Mouse (Mus musculus) layer of hippocampus, adult 11-12 months (tissue): ENCODE data around the gene Adgrg7.

Experiments used
- DNase-seq: peaks from one replicate; pipeline ENCODE4 v3.0.0; 2022; ENCODE audit warnings: low spot score

The Adgrg7 gene

GRCm38 (mm10) chr16:56710071-56710470, 85.6 kb downstream of the Adgrg7 start:
- no peak for DNase-seq

- no peak for DNase-seq
Observed at GRCm38 (mm10) chr16:56705731-56706130, 89.9 kb downstream of the Adgrg7 start.

- no peak for DNase-seq
Observed at GRCm38 (mm10) chr16:56700898-56701297, 94.8 kb downstream of the Adgrg7 start.

GRCm38 (mm10) chr16:56696448-56696847, 99.2 kb downstream of the Adgrg7 start:
- no peak for DNase-seq

- no peak for DNase-seq
Observed at GRCm38 (mm10) chr16:56690715-56691114, 104.9 kb downstream of the Adgrg7 start.

- DNase-seq, result no peak
Observed at GRCm38 (mm10) chr16:56686747-56687146, 108.9 kb downstream of the Adgrg7 start.

GRCm38 (mm10) chr16:56681010-56681645, 114.5 kb downstream of the Adgrg7 start:
- DNase-seq, result no peak

- DNase-seq, result peak; percentile 33
Observed at GRCm38 (mm10) chr16:56677146-56677545, 118.5 kb downstream of the Adgrg7 start.
